Mouse (Mus musculus) CH12.LX (cell line): Measurements from ENCODE around the gene Slc13a2. TPM values are rescaled to one million over a fixed set of nuclear protein-coding genes. Genes with fewer than 3 reads are reported as not detected.

ENCODE experiments used
- DNase-seq: peaks from one replicate; pipeline ENCODE4 v3.0.0-alpha.2; 2013; ENCODE audit errors: extremely low read depth
- H3K27ac ChIP-seq: 2 replicates; pipeline ENCODE4 v1.5.1; 2012; ENCODE audit warnings: low read depth, mild to moderate bottlenecking, control low read depth, moderate library complexity; ENCODE audit not compliant: insufficient read depth
- H3K27me3 ChIP-seq: replicated peaks from 2 replicates; pipeline ENCODE3; 2012; ENCODE audit warnings: inconsistent platforms
- H3K36me3 ChIP-seq, 2 experiments: replicated peaks in 1 of 2; 2 replicates each; pipeline versions ENCODE3 to v1.6.1; 2012; ENCODE audit warnings: inconsistent platforms in 1 of 2, low read length in 1 of 2, mild to moderate bottlenecking in 1 of 2, mixed read lengths in 1 of 2, moderate library complexity in 1 of 2; ENCODE audit not compliant: control insufficient read depth in 1 of 2, insufficient read depth in 1 of 2
- H3K4me1 ChIP-seq, 2 experiments: 2 replicates each; pipeline ENCODE4 v1.6.1; 2012; ENCODE audit warnings: inconsistent platforms in 1 of 2, moderate library complexity in 1 of 2; ENCODE audit not compliant: insufficient read depth in 2 of 2, control insufficient read depth in 1 of 2
- H3K4me2 ChIP-seq: 2 replicates; pipeline ENCODE4 v1.6.1; 2012; ENCODE audit warnings: low read depth, mild to moderate bottlenecking, control low read depth; ENCODE audit not compliant: poor library complexity, insufficient read depth, severe bottlenecking
- H3K4me3 ChIP-seq, 3 experiments: fragments of 150-350 bp in 1 of 3; sonication (generic) in 1 of 3; replicated peaks in 1 of 3; 2 replicates each; pipeline versions ENCODE3 to v1.5.1; 2011 to 2012; ENCODE audit warnings: low read depth in 2 of 3, low read length in 2 of 3, mild to moderate bottlenecking in 2 of 3, moderate library complexity in 2 of 3, control low read depth in 1 of 3, improper control_type of control experiment in 1 of 3, inconsistent platforms in 1 of 3, mixed read lengths in 1 of 3; ENCODE audit not compliant: poor library complexity in 1 of 3
- H3K79me2 ChIP-seq: replicated peaks from 2 replicates; pipeline ENCODE4 v1.6.1; 2012; ENCODE audit warnings: mild to moderate bottlenecking, moderate library complexity; ENCODE audit not compliant: control insufficient read depth, poor library complexity, insufficient read depth, severe bottlenecking; ENCODE audit errors: extremely low read depth
- H3K9ac ChIP-seq: 2 replicates; pipeline ENCODE4 v1.6.1; 2012; ENCODE audit warnings: low read depth, mild to moderate bottlenecking, control low read depth, moderate library complexity; ENCODE audit not compliant: insufficient read depth
- H3K9me3 ChIP-seq: replicated peaks from 2 replicates; pipeline ENCODE3; 2012; ENCODE audit warnings: low read length, inconsistent platforms, mixed read lengths
- CHD2 ChIP-seq: IDR thresholded peaks from 2 replicates; pipeline ENCODE4 v1.6.1; 2011; ENCODE audit warnings: low read length, improper control_type of control experiment
- E2F4 ChIP-seq: IDR thresholded peaks from 2 replicates; pipeline ENCODE4 v1.6.1; 2011; ENCODE audit warnings: low read depth, low read length, improper control_type of control experiment; ENCODE audit not compliant: insufficient replicate concordance
- EP300 ChIP-seq: IDR thresholded peaks from 2 replicates; pipeline ENCODE4 v1.6.1; 2011; ENCODE audit warnings: low read length, improper control_type of control experiment
- HCFC1 ChIP-seq: IDR thresholded peaks from 2 replicates; pipeline ENCODE4 v1.6.1; 2012; ENCODE audit warnings: low read depth, mild to moderate bottlenecking, inconsistent platforms, low read length, improper control_type of control experiment
- KAT2A ChIP-seq: IDR thresholded peaks from 2 replicates; pipeline ENCODE4 v1.6.1; 2012; ENCODE audit warnings: low read length, improper control_type of control experiment, inconsistent platforms; ENCODE audit not compliant: insufficient replicate concordance
- MAFK ChIP-seq: IDR thresholded peaks from 2 replicates; pipeline ENCODE4 v1.6.1; 2011; ENCODE audit warnings: low read length, improper control_type of control experiment; ENCODE audit not compliant: insufficient replicate concordance
- MAX ChIP-seq: IDR thresholded peaks from 2 replicates; pipeline ENCODE4 v1.6.1; 2011; ENCODE audit warnings: low read length, improper control_type of control experiment
- MEF2A ChIP-seq: IDR thresholded peaks from 2 replicates; pipeline ENCODE4 v1.6.1; 2014; ENCODE audit warnings: low read depth, mild to moderate bottlenecking, inconsistent platforms, low read length, improper control_type of control experiment, borderline replicate concordance
- MYC ChIP-seq: IDR thresholded peaks from 2 replicates; pipeline ENCODE4 v1.6.1; 2011; ENCODE audit warnings: low read depth, mild to moderate bottlenecking, improper control_type of control experiment, low read length
- NELFE ChIP-seq: IDR thresholded peaks from 2 replicates; pipeline ENCODE4 v1.6.1; 2011; ENCODE audit warnings: low read depth, low read length, improper control_type of control experiment
- PAX5 ChIP-seq: IDR thresholded peaks from 2 replicates; pipeline ENCODE4 v1.6.1; 2012; ENCODE audit warnings: low read length, inconsistent platforms, mixed read lengths
- RAD21 ChIP-seq: IDR thresholded peaks from 2 replicates; pipeline ENCODE4 v1.6.1; 2011; ENCODE audit warnings: low read depth, mild to moderate bottlenecking, low read length, improper control_type of control experiment, moderate library complexity
- SMC3 ChIP-seq: IDR thresholded peaks from 2 replicates; pipeline ENCODE4 v1.6.1; 2011; ENCODE audit warnings: low read depth, low read length, improper control_type of control experiment
- TBP ChIP-seq: conservative IDR thresholded peaks from 2 replicates; pipeline ENCODE4 v1.6.1; 2011; ENCODE audit warnings: low read depth, low read length, improper control_type of control experiment
- ZC3H11A ChIP-seq: IDR thresholded peaks from 2 replicates; pipeline ENCODE4 v1.6.1; 2012; ENCODE audit warnings: low read depth, mild to moderate bottlenecking, inconsistent platforms, low read length, improper control_type of control experiment
- ZKSCAN1 ChIP-seq: IDR thresholded peaks from 2 replicates; pipeline ENCODE4 v1.6.1; 2012; ENCODE audit warnings: low read depth, inconsistent platforms, low read length, improper control_type of control experiment, borderline replicate concordance
- dilution Hi-C: fragments of 300-500 bp; cut with MboI; formaldehyde crosslinking; loops from 2 replicates; pipeline ENCODE4 v1.14.3; 2020; ENCODE audit warnings: low sequenced_read_pairs; ENCODE audit not compliant: extremely low pct_unique_long_range_greater_than_20kb, extremely low pct_ligation_motif_present
- in situ Hi-C: fragments of 300-500 bp; cut with MboI; formaldehyde crosslinking; loops from 3 replicates; pipeline ENCODE4 v1.14.3; 2019; ENCODE audit warnings: low sequenced_read_pairs, low pct_ligation_motif_present, low pct_unique_long_range_greater_than_20kb, mixed read lengths
- polyA plus RNA-seq: library from polyadenylated mRNA; unstranded; fragments of >175 nt; gene quantifications from 2 replicates; pipeline ENCODE4 v1.2.1, GENCODE M21; 2012; ENCODE audit warnings: low read depth; ENCODE audit not compliant: insufficient read length
- total RNA-seq, 2 experiments: library from RNA; depleted of rRNA; stranded (reverse); fragments of 300-350 nt in 1 of 2; fragments of >200 nt in 1 of 2; gene quantifications; 2 replicates each; pipeline ENCODE4 v1.2.3; 2012 to 2014

Gene Slc13a2
- total and polyA plus RNA-seq, 3 experiments = not detected

- DNase-seq = no peak
- dilution Hi-C loops (no loop called here), in situ Hi-C loops (no loop called here)
- Histone ChIP-seq H3K27me3 (peaks cover 24% of the 10 kb centered on the region), H3K4me3 (no peak overlapping the region), H3K36me3 (no peaks in the 10 kb centered on the region), H3K9ac (no peak overlapping the region), H3K79me2 (no peaks in the 10 kb centered on the region), H3K4me2 (no peak overlapping the region), H3K27ac (no peak overlapping the region), H3K4me1 (peaks cover 16 to 29% of the 10 kb centered on the region in 2 experiments), H3K9me3 (no peaks in the 10 kb centered on the region)
- no peak for TF ChIP-seq ZC3H11A
- TF ChIP-seq KAT2A = no peak
- no peak for TF ChIP-seq TBP
- TF ChIP-seq EP300 = no peak
- no peak for TF ChIP-seq ZKSCAN1
- TF ChIP-seq PAX5 = no peak
- no peak for TF ChIP-seq HCFC1
- TF ChIP-seq E2F4 = no peak
- no peak for TF ChIP-seq MAX
- no peak for TF ChIP-seq MAFK
- no peak for TF ChIP-seq CHD2
These were observed 9.2 kb upstream of the Slc13a2 start for GRCm38 (mm10) chr11:78431176-78431575.

- H3K4me3 ChIP-seq = no peak overlapping the region
- no peak overlapping the region for H3K9ac ChIP-seq
- no peak for TF ChIP-seq RAD21
- TF ChIP-seq MEF2A = no peak
- no peak for TF ChIP-seq MYC
- no peak for TF ChIP-seq SMC3
- TF ChIP-seq NELFE = no peak
- H3K27ac ChIP-seq = no peak overlapping the region
- no peaks in the 10 kb centered on the region for H3K36me3 ChIP-seq
- dilution Hi-C loops (no loop called here), in situ Hi-C loops (no loop called here)
- no peak for DNase-seq
- no peak overlapping the region for H3K4me2 ChIP-seq
- no peaks in the 10 kb centered on the region for H3K9me3 ChIP-seq
- peaks cover 31% of the 10 kb centered on the region for H3K27me3 ChIP-seq
- H3K79me2 ChIP-seq = no peaks in the 10 kb centered on the region
- peaks cover 11 to 23% of the 10 kb centered on the region in 2 experiments for H3K4me1 ChIP-seq
These were observed 8.3 kb upstream of the Slc13a2 start for GRCm38 (mm10) chr11:78430195-78430878.
